In genomic region chr2:44140455-44140854, GRCm38 (mm10) we compare ENCODE assay signal across 29 mouse cellular contexts.
"Had no signal": no experiment of that assay in that cellular context is flagged by ENCODE, and none has a peak within 500 bp of the region (broad histone marks: within the 10 kb centered on the region; RNA-seq: fewer than 3 reads in every experiment).

No protein-coding gene starts in this region.

- H3K27me3 ChIP-seq: limb, embryonic 12.5 days; limb, embryonic 13.5 days; limb, embryonic 15.5 days; liver, embryonic 12.5 days; liver, embryonic 13.5 days; liver, embryonic 15.5 days; megakaryocyte, embryonic 14.5 days; midbrain, embryonic 12.5 days; midbrain, embryonic 13.5 days; midbrain, embryonic 15.5 days; neural tube, embryonic 12.5 days; neural tube, embryonic 13.5 days had no signal

- H3K4me3 ChIP-seq: left cerebral cortex, adult 2 months; limb, embryonic 10.5 days; limb, embryonic 12.5 days; limb, embryonic 13.5 days; limb, embryonic 15.5 days; liver, embryonic 12.5 days; liver, embryonic 13.5 days; liver, embryonic 15.5 days; megakaryocyte, embryonic 14.5 days; midbrain, embryonic 10.5 days; midbrain, embryonic 12.5 days; midbrain, embryonic 13.5 days; midbrain, embryonic 15.5 days; myocyte; neural tube, embryonic 12.5 days; neural tube, embryonic 13.5 days had no signal

- H3K9me3 ChIP-seq: limb, embryonic 10.5 days; limb, embryonic 12.5 days; limb, embryonic 13.5 days; limb, embryonic 15.5 days; liver, embryonic 12.5 days; liver, embryonic 13.5 days; liver, embryonic 15.5 days; megakaryocyte, embryonic 14.5 days; midbrain, embryonic 10.5 days; midbrain, embryonic 12.5 days; midbrain, embryonic 13.5 days; midbrain, embryonic 15.5 days; neural tube, embryonic 12.5 days; neural tube, embryonic 13.5 days had no signal

- H3K36me3 ChIP-seq: limb, embryonic 10.5 days; limb, embryonic 12.5 days; limb, embryonic 13.5 days; limb, embryonic 15.5 days; liver, embryonic 12.5 days; liver, embryonic 13.5 days; liver, embryonic 15.5 days; midbrain, embryonic 10.5 days; midbrain, embryonic 12.5 days; midbrain, embryonic 13.5 days; midbrain, embryonic 15.5 days; neural tube, embryonic 12.5 days; neural tube, embryonic 13.5 days had no signal

- H3K4me2 ChIP-seq: limb, embryonic 12.5 days; limb, embryonic 13.5 days; limb, embryonic 15.5 days; liver, embryonic 11.5 days; liver, embryonic 12.5 days; liver, embryonic 13.5 days; liver, embryonic 15.5 days; midbrain, embryonic 11.5 days; midbrain, embryonic 12.5 days; midbrain, embryonic 13.5 days; midbrain, embryonic 15.5 days; neural tube, embryonic 12.5 days; neural tube, embryonic 13.5 days had no signal

- DNase-seq: layer of hippocampus, postnatal 36 days; left cerebral cortex, postnatal 4 days; liver; liver, embryonic 13.5 days; liver, postnatal 0 days; lung, postnatal 10 days; lung, postnatal 14 days; lung, postnatal 4 days; midbrain, embryonic 14.5 days had no signal

- ATAC-seq: liver, embryonic 12.5 days; liver, postnatal 0 days; midbrain, embryonic 13.5 days; midbrain, embryonic 15.5 days; midbrain, embryonic 16.5 days had no signal

- H3K9ac ChIP-seq: limb, embryonic 12.5 days; limb, embryonic 13.5 days; limb, embryonic 15.5 days; liver, embryonic 12.5 days; liver, embryonic 13.5 days; liver, embryonic 14.5 days; liver, embryonic 15.5 days; liver, postnatal 0 days; midbrain, embryonic 12.5 days; midbrain, embryonic 13.5 days; midbrain, embryonic 15.5 days; neural tube, embryonic 12.5 days; neural tube, embryonic 13.5 days had no signal

- H3K4me1 ChIP-seq: limb, embryonic 10.5 days; limb, embryonic 12.5 days; limb, embryonic 13.5 days; limb, embryonic 15.5 days; liver, embryonic 12.5 days; liver, embryonic 13.5 days; liver, embryonic 15.5 days; megakaryocyte, embryonic 14.5 days; midbrain, embryonic 10.5 days; midbrain, embryonic 12.5 days; midbrain, embryonic 13.5 days; midbrain, embryonic 15.5 days; neural tube, embryonic 12.5 days; neural tube, embryonic 13.5 days had no signal

- H3K27ac ChIP-seq: left cerebral cortex, adult 2 months; limb, embryonic 10.5 days; limb, embryonic 12.5 days; limb, embryonic 13.5 days; limb, embryonic 15.5 days; liver, embryonic 12.5 days; liver, embryonic 13.5 days; liver, embryonic 14.5 days; liver, embryonic 15.5 days; macrophage; midbrain, embryonic 10.5 days; midbrain, embryonic 12.5 days; midbrain, embryonic 13.5 days; midbrain, embryonic 15.5 days; neural tube, embryonic 12.5 days; neural tube, embryonic 13.5 days had no signal
